Mouse (Mus musculus): ENCODE data around the gene Esyt2. TPM values are rescaled to one million over a fixed set of nuclear protein-coding genes. Genes with fewer than 3 reads are reported as not detected.
A peak's percentile ranks its signal among the peaks of the same experiment; 100 is the strongest.

Gene Esyt2
- total and polyA plus RNA-seq, 2 experiments from 2014 or later: 8.1 to 49.7 TPM

DNA sequence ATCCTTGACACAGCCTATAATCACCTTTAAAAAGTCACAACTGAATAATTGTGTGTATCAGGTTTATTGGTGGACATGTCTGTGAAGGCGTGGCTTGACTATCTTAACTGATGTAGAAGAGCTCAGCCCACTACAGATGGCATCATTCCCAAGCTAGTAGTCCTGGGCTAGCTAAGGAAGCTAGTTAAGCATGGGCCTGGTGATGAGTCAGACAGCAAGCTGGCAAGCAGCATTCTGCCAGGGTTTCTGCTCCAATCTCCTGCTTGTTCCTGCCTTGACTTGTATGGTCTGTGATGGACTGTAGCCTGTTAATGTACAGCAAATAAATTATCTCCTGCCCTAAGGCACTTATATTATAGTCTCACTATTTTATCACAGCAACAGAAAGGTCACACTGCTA lies 36.4 kb upstream of the Esyt2 start:
- Histone ChIP-seq H3K9ac (no peak overlapping the region), H3K4me1 (ENCODE audit: insufficient read depth) (no peaks in the 10 kb centered on the region), H3K4me3 (ENCODE audit: low read depth, low read length) (no peak overlapping the region), H3K9me3 (ENCODE audit: low read length) (no peaks in the 10 kb centered on the region), H3K27ac (ENCODE audit: low read depth, low read length) (no peak overlapping the region), H3K36me3 (ENCODE audit: insufficient read depth) (peaks cover 44% of the 10 kb centered on the region), H3K4me2 (ENCODE audit: low read depth) (no peak overlapping the region), H3K27me3 (ENCODE audit: insufficient read depth, low read length) (no peaks in the 10 kb centered on the region)
- ATAC-seq (no peak), DNase-seq (no peak)
- no peak for TF ChIP-seq CTCF (IDR thresholded peaks at IDR 0.05; ENCODE audit: low read depth)
- WGBS: 83% methylated on average over 1 of the region's 1 CpGs

DNA sequence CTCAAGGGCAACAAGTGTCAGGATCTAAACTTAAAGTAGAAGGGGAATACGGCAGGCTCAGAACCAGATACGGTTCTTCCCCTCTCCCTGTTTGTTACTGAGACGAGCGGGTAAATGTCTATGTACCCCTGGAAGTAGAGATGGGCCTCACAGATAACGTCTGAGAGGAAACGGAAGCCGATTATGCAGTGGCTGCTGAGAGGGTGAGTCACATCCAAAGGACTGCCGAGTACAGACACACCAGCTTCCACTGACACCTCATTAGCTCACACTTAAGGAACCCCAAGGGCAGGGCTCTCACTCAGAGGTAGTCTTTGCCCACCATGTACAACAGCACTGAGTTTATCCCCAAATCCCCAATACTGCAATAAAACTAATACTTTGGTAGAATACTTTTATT lies 26.3 kb upstream of the Esyt2 start:
- no peaks in the 10 kb centered on the region for H3K4me1 ChIP-seq (ENCODE audit: insufficient read depth)
- no peaks in the 10 kb centered on the region for H3K9me3 ChIP-seq (ENCODE audit: low read length)
- no peak overlapping the region for H3K4me3 ChIP-seq (ENCODE audit: low read depth, low read length)
- no peaks in the 10 kb centered on the region for H3K27me3 ChIP-seq (ENCODE audit: insufficient read depth, low read length)
- DNase-seq (no peak), ATAC-seq (no peak)
- no peak overlapping the region for H3K4me2 ChIP-seq (ENCODE audit: low read depth)
- H3K27ac ChIP-seq (ENCODE audit: low read depth, low read length): no peak overlapping the region
- no peak for TF ChIP-seq CTCF (IDR thresholded peaks at IDR 0.05; ENCODE audit: low read depth)
- 85% methylated on average over 8 of the region's 8 CpGs for WGBS
- H3K9ac ChIP-seq: no peak overlapping the region
- peaks cover 12% of the 10 kb centered on the region for H3K36me3 ChIP-seq (ENCODE audit: insufficient read depth)

DNA sequence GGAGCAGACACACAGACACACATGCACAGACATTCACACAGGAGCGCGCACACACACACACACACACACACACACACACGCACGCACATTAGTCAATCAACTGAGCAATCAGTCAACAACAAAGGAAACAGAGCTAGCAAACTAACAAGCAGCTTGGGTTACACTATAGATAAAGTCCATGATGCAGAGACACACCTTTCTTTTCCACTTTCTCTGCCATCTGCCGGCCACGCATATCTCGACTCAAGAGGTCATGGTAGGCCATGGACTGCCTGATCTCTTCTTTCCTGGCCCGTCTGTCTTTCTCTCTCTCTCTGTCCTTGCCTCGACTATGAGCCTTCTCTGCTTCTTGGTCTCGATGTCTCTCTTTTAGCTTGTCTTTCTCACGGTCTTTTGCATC lies 25.4 kb upstream of the Esyt2 start:
- DNase-seq (no peak), ATAC-seq (no peak)
- Histone ChIP-seq H3K4me2 (ENCODE audit: low read depth) (no peak overlapping the region), H3K36me3 (ENCODE audit: insufficient read depth) (peaks cover 12% of the 10 kb centered on the region), H3K9ac (no peak overlapping the region), H3K27ac (ENCODE audit: low read depth, low read length) (no peak overlapping the region), H3K27me3 (ENCODE audit: insufficient read depth, low read length) (no peaks in the 10 kb centered on the region), H3K4me1 (ENCODE audit: insufficient read depth) (no peaks in the 10 kb centered on the region), H3K9me3 (ENCODE audit: low read length) (no peaks in the 10 kb centered on the region), H3K4me3 (ENCODE audit: low read depth, low read length) (no peak overlapping the region)
- WGBS: 92% methylated on average over 11 of the region's 11 CpGs
- TF ChIP-seq CTCF (IDR thresholded peaks at IDR 0.05; ENCODE audit: low read depth): no peak

DNA sequence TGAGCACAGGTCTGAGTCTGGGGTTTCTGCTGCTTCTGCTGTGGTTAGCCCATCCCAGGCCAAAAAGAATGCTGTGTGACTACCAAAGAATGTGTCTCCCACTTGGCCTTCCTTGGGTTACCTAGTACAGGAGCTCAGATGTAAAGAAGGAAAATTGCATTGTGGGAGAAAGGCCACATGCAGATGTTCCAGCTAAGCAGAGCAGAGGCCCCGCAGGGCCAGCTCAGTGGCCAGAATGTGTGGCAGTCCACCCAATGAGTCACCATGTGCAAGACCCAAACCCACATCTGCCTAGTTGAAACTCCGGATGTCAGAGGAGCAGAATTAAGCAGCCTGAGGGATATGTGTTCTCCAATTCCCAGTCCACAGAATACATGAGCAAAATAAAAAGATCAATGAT lies 22.7 kb upstream of the Esyt2 start:
- WGBS: 91% methylated on average over 2 of the region's 2 CpGs
- Histone ChIP-seq H3K4me3 (ENCODE audit: low read depth, low read length) (no peak overlapping the region), H3K27me3 (ENCODE audit: insufficient read depth, low read length) (no peaks in the 10 kb centered on the region), H3K27ac (ENCODE audit: low read depth, low read length) (no peak overlapping the region), H3K4me1 (ENCODE audit: insufficient read depth) (0 out of 2 replicates have a peak, but pooled peaks cover 4% of the 10 kb centered on the region), H3K4me2 (ENCODE audit: low read depth) (no peak overlapping the region), H3K9ac (no peak overlapping the region), H3K36me3 (ENCODE audit: insufficient read depth) (peaks cover 8% of the 10 kb centered on the region; the same call in 1 of the 2 replicates), H3K9me3 (ENCODE audit: low read length) (no peaks in the 10 kb centered on the region)
- DNase-seq (no peak), ATAC-seq (no peak)
- TF ChIP-seq CTCF (IDR thresholded peaks at IDR 0.05; ENCODE audit: low read depth): no peak

DNA sequence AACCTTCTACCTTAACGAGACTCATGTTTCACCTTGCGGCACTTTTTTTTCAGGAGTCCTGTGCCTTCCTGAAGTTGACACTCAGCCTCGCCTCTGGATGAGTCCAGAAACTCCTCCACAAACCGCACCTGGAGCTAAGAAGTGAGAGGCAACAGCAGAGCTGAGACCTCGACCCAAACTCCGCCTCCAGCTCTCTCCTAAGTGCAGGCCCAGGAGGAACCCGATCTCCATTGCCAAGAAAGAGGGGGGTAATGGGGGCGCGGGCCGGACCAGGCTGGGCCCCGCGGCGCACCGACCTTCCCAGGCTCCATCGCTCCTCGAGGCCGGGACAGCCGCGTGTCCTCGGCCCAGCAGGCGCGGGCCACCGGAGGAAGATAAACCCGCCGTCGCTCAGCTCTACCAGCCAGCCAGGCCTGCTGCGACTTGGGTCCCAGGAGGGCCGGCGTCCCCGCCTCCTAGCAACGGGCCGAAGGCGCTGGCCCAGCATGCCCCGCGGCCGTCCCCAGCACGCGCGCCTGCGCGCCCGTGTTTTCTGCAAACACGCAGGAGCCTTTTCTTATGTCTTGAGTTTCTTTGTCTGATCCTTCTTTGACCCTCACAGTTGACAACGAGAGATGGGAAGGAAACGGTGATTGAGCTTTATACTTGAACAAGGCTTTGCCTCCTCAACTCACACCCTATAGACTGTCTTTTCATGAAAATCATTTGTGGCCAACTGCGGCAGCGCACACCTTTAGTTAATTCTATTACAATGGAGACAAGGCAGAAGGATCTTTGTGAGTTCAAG lies 18.2 kb upstream of the Esyt2 start, which contains the start of gene Wdr60:
Gene Wdr60 (minus strand): TSS at position 468 of the 787 bp plus-strand sequence.
- 2% methylated on average over 47 of the region's 47 CpGs for WGBS
- 0 out of 2 replicates have a peak, but pooled peaks cover 7% of the 10 kb centered on the region for H3K4me1 ChIP-seq (ENCODE audit: insufficient read depth)
- no peaks in the 10 kb centered on the region for H3K36me3 ChIP-seq (ENCODE audit: insufficient read depth)
- peak within 1 kb of the TSS; percentile 69 for H3K4me3 ChIP-seq (ENCODE audit: low read depth, low read length)
- H3K9ac ChIP-seq: peak within 1 kb of the TSS; percentile 66
- TF ChIP-seq CTCF (IDR thresholded peaks at IDR 0.05; ENCODE audit: low read depth): no peak; the same call in 1 of the 2 replicates
- no peaks in the 10 kb centered on the region for H3K27me3 ChIP-seq (ENCODE audit: insufficient read depth, low read length)
- H3K4me2 ChIP-seq (ENCODE audit: low read depth): peak within 1 kb of the TSS; percentile 65
- no peaks in the 10 kb centered on the region for H3K9me3 ChIP-seq (ENCODE audit: low read length)
- H3K27ac ChIP-seq (ENCODE audit: low read depth, low read length): peak within 1 kb of the TSS; percentile 80
- ATAC-seq (peak; percentile 98), DNase-seq (peak; percentile 91)

DNA sequence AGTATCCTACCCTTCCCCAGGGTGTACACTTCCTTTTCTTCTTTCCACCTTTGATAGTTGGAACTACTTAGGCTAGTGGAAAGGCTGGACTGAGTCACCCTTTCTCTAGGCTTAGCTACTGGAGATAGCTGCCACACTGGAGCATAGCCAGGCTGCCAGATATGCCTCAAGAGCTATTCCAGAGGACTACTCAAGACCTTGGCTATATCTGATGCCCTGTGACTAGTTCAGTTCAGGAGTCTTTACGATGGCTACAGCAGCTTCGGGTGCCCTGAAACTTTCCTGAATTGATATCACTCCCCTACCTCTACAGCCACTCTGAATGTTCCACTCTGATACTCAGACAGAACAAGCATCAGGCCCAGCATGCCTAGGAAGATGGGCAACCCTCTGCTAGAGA lies 16.2 kb upstream of the Esyt2 start:
- TF ChIP-seq CTCF (IDR thresholded peaks at IDR 0.05; ENCODE audit: low read depth): no peak
- Histone ChIP-seq H3K9me3 (ENCODE audit: low read length) (no peaks in the 10 kb centered on the region), H3K9ac (no peak overlapping the region), H3K36me3 (ENCODE audit: insufficient read depth) (no peaks in the 10 kb centered on the region), H3K4me3 (ENCODE audit: low read depth, low read length) (no peak overlapping the region), H3K27me3 (ENCODE audit: insufficient read depth, low read length) (no peaks in the 10 kb centered on the region), H3K27ac (ENCODE audit: low read depth, low read length) (no peak overlapping the region), H3K4me1 (ENCODE audit: insufficient read depth) (0 out of 2 replicates have a peak, but pooled peaks cover 7% of the 10 kb centered on the region), H3K4me2 (ENCODE audit: low read depth) (no peak overlapping the region)
- no peak for DNase-seq
- WGBS: 95% methylated on average over 2 of the region's 2 CpGs
- no peak for ATAC-seq

DNA sequence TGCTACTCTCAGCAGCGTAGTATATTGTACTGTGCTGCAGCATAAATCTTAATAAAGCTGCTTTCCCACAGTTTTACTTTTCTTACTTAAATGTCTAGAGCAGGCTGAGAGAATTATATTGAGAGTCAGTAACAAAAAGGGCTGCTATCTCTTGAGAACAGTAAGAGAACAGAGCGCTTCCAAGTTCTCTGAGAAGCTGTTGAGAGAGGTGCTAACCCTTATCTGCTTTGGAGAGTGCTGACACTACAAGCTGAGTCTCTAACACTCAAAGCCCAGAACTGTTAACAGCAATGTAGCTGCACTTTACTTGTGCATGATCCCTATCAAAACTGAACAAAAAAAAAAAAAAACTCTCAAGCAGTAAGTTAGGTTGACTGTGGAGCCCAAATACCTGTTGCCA lies 15.7 kb upstream of the Esyt2 start:
- Histone ChIP-seq H3K4me3 (ENCODE audit: low read depth, low read length) (no peak overlapping the region), H3K4me1 (ENCODE audit: insufficient read depth) (0 out of 2 replicates have a peak, but pooled peaks cover 7% of the 10 kb centered on the region), H3K4me2 (ENCODE audit: low read depth) (no peak overlapping the region), H3K9me3 (ENCODE audit: low read length) (no peaks in the 10 kb centered on the region), H3K9ac (no peak overlapping the region), H3K27ac (ENCODE audit: low read depth, low read length) (no peak overlapping the region), H3K36me3 (ENCODE audit: insufficient read depth) (no peaks in the 10 kb centered on the region), H3K27me3 (ENCODE audit: insufficient read depth, low read length) (no peaks in the 10 kb centered on the region)
- 79% methylated on average over 2 of the region's 2 CpGs for WGBS
- DNase-seq (no peak), ATAC-seq (no peak)
- no peak for TF ChIP-seq CTCF (IDR thresholded peaks at IDR 0.05; ENCODE audit: low read depth)
